Mouse (Mus musculus): ENCODE data around the gene Exosc10. TPM values are rescaled to one million over a fixed set of nuclear protein-coding genes. Genes with fewer than 3 reads are reported as not detected.
A peak's percentile ranks its signal among the peaks of the same experiment; 100 is the strongest.

Gene Exosc10
- polyA plus RNA-seq, 1 experiment from 2014 or later = 33.2 TPM

- H3K9ac ChIP-seq (replicated peaks; ENCODE audit: low read depth) = no peak overlapping the region
- DNase-seq (ENCODE audit: low spot score) (no peak), ATAC-seq (no peak)
- H3K27ac ChIP-seq (ENCODE audit: low read length) = no peak overlapping the region
- H3K4me1 ChIP-seq (ENCODE audit: insufficient read depth, low read depth, low read length) = peaks cover 2% of the 10 kb centered on the region; the same call in 1 of the 2 replicates
- no peak overlapping the region for H3K4me3 ChIP-seq (ENCODE audit: low read depth, low read length)
- no peaks in the 10 kb centered on the region for H3K27me3 ChIP-seq (replicated peaks; ENCODE audit: insufficient read depth, low read length)
- H3K4me2 ChIP-seq (replicated peaks; ENCODE audit: low read depth, low read length) = no peak overlapping the region
- H3K36me3 ChIP-seq (ENCODE audit: insufficient read depth, low read length) = peaks cover 41% of the 10 kb centered on the region
- H3K9me3 ChIP-seq (ENCODE audit: low read length) = no peaks in the 10 kb centered on the region
- TF ChIP-seq EP300 (IDR thresholded peaks at IDR 0.05) = no peak
- no peak for TF ChIP-seq CTCF (IDR thresholded peaks at IDR 0.05)
- 77% methylated on average over 4 of the region's 4 CpGs for WGBS
These were observed 64.3 kb downstream of the Exosc10 start for GRCm38 (mm10) chr4:148622485-148622884.

- peaks cover 37% of the 10 kb centered on the region for H3K36me3 ChIP-seq (ENCODE audit: insufficient read depth, low read length)
- no peak overlapping the region for H3K27ac ChIP-seq (ENCODE audit: low read length)
- H3K4me2 ChIP-seq (replicated peaks; ENCODE audit: low read depth, low read length) = no peak overlapping the region
- no peak for DNase-seq (ENCODE audit: low spot score)
- ATAC-seq = no peak
- no peaks in the 10 kb centered on the region for H3K9me3 ChIP-seq (ENCODE audit: low read length)
- no peak overlapping the region for H3K9ac ChIP-seq (replicated peaks; ENCODE audit: low read depth)
- peaks cover 2% of the 10 kb centered on the region; the same call in 1 of the 2 replicates for H3K4me1 ChIP-seq (ENCODE audit: insufficient read depth, low read depth, low read length)
- TF ChIP-seq CTCF (IDR thresholded peaks at IDR 0.05) = no peak
- TF ChIP-seq EP300 (IDR thresholded peaks at IDR 0.05) = no peak
- H3K4me3 ChIP-seq (ENCODE audit: low read depth, low read length) = no peak overlapping the region
- WGBS = 77% methylated on average over 4 of the region's 4 CpGs
- no peaks in the 10 kb centered on the region for H3K27me3 ChIP-seq (replicated peaks; ENCODE audit: insufficient read depth, low read length)
These were observed 65.4 kb downstream of the Exosc10 start for GRCm38 (mm10) chr4:148623609-148624008.

- Histone ChIP-seq H3K27ac (ENCODE audit: low read length) (no peak overlapping the region), H3K27me3 (replicated peaks; ENCODE audit: insufficient read depth, low read length) (no peaks in the 10 kb centered on the region), H3K9ac (replicated peaks; ENCODE audit: low read depth) (no peak overlapping the region), H3K36me3 (ENCODE audit: insufficient read depth, low read length) (peaks cover 24% of the 10 kb centered on the region; the same call in 1 of the 2 replicates), H3K9me3 (ENCODE audit: low read length) (no peaks in the 10 kb centered on the region), H3K4me2 (replicated peaks; ENCODE audit: low read depth, low read length) (peak overlapping the region; percentile 67; the same call in 1 of the 2 replicates), H3K4me1 (ENCODE audit: insufficient read depth, low read depth, low read length) (peaks cover 2% of the 10 kb centered on the region; the same call in 1 of the 2 replicates), H3K4me3 (ENCODE audit: low read depth, low read length) (no peak overlapping the region)
- TF ChIP-seq CTCF (IDR thresholded peaks at IDR 0.05) (peak; percentile 19; the same call in 1 of the 2 replicates), EP300 (IDR thresholded peaks at IDR 0.05) (no peak)
- DNase-seq (ENCODE audit: low spot score) (no peak), ATAC-seq (no peak)
- WGBS = 71% methylated on average over 10 of the region's 10 CpGs
These were observed 66.8 kb downstream of the Exosc10 start for GRCm38 (mm10) chr4:148625010-148625409.

GRCm38 (mm10) chr4:148625756-148626622 lies 67.8 kb downstream of the Exosc10 start:
- no peaks in the 10 kb centered on the region for H3K9me3 ChIP-seq (ENCODE audit: low read length)
- peaks cover 2% of the 10 kb centered on the region; the same call in 1 of the 2 replicates for H3K4me1 ChIP-seq (ENCODE audit: insufficient read depth, low read depth, low read length)
- WGBS = under 1% methylated on average over 57 of the region's 57 CpGs
- peak overlapping the region; percentile 99 for H3K27ac ChIP-seq (ENCODE audit: low read length)
- TF ChIP-seq CTCF (IDR thresholded peaks at IDR 0.05) = no peak
- no peak for TF ChIP-seq EP300 (IDR thresholded peaks at IDR 0.05)
- peaks cover 21% of the 10 kb centered on the region; the same call in 1 of the 2 replicates for H3K36me3 ChIP-seq (ENCODE audit: insufficient read depth, low read length)
- ATAC-seq = peak; percentile 67
- peak overlapping the region; percentile 89 for H3K4me3 ChIP-seq (ENCODE audit: low read depth, low read length)
- H3K27me3 ChIP-seq (replicated peaks; ENCODE audit: insufficient read depth, low read length) = no peaks in the 10 kb centered on the region
- peak overlapping the region; percentile 100 for H3K9ac ChIP-seq (replicated peaks; ENCODE audit: low read depth)
- peak; percentile 80 for DNase-seq (ENCODE audit: low spot score)
- H3K4me2 ChIP-seq (replicated peaks; ENCODE audit: low read depth, low read length) = peak overlapping the region; percentile 67

GRCm38 (mm10) chr4:148626623-148627185 lies 68.5 kb downstream of the Exosc10 start, which contains the start of gene Tardbp:
Tardbp (minus strand) TSS chr4:148627019.
- H3K9ac ChIP-seq (replicated peaks; ENCODE audit: low read depth) = peak within 1 kb of the TSS; percentile 100
- H3K4me2 ChIP-seq (replicated peaks; ENCODE audit: low read depth, low read length) = peak within 1 kb of the TSS; percentile 67
- 2% methylated on average over 51 of the region's 51 CpGs for WGBS
- H3K36me3 ChIP-seq (ENCODE audit: insufficient read depth, low read length) = peaks cover 15% of the 10 kb centered on the region; the same call in 1 of the 2 replicates
- TF ChIP-seq EP300 (IDR thresholded peaks at IDR 0.05) = peak; percentile 50; the same call in 1 of the 2 replicates
- peak; percentile 37; the same call in 1 of the 2 replicates for TF ChIP-seq CTCF (IDR thresholded peaks at IDR 0.05)
- peak within 1 kb of the TSS; percentile 89 for H3K4me3 ChIP-seq (ENCODE audit: low read depth, low read length)
- peak; percentile 97 for DNase-seq (ENCODE audit: low spot score)
- peaks cover 2% of the 10 kb centered on the region; the same call in 1 of the 2 replicates for H3K4me1 ChIP-seq (ENCODE audit: insufficient read depth, low read depth, low read length)
- ATAC-seq = peak; percentile 96
- no peaks in the 10 kb centered on the region for H3K27me3 ChIP-seq (replicated peaks; ENCODE audit: insufficient read depth, low read length)
- no peaks in the 10 kb centered on the region for H3K9me3 ChIP-seq (ENCODE audit: low read length)
- H3K27ac ChIP-seq (ENCODE audit: low read length) = peak within 1 kb of the TSS; percentile 99

GRCm38 (mm10) chr4:148627246-148627645 lies 69.0 kb downstream of the Exosc10 start:
- no peak for TF ChIP-seq EP300 (IDR thresholded peaks at IDR 0.05)
- TF ChIP-seq CTCF (IDR thresholded peaks at IDR 0.05) = no peak
- Histone ChIP-seq H3K4me2 (replicated peaks; ENCODE audit: low read depth, low read length) (peak overlapping the region; percentile 67), H3K4me1 (ENCODE audit: insufficient read depth, low read depth, low read length) (peaks cover 2% of the 10 kb centered on the region; the same call in 1 of the 2 replicates), H3K36me3 (ENCODE audit: insufficient read depth, low read length) (0 out of 2 replicates have a peak, but pooled peaks cover 10% of the 10 kb centered on the region), H3K27ac (ENCODE audit: low read length) (no peak overlapping the region), H3K4me3 (ENCODE audit: low read depth, low read length) (no peak overlapping the region), H3K9me3 (ENCODE audit: low read length) (no peaks in the 10 kb centered on the region), H3K27me3 (replicated peaks; ENCODE audit: insufficient read depth, low read length) (no peaks in the 10 kb centered on the region), H3K9ac (replicated peaks; ENCODE audit: low read depth) (no peak overlapping the region)
- 64% methylated on average over 3 of the region's 3 CpGs for WGBS
- ATAC-seq (peak; percentile 0; the same call in 1 of the 2 replicates), DNase-seq (ENCODE audit: low spot score) (no peak)

Other genes with a start within 250 kb of the Exosc10 start
- 11.4 and 11.5 TPM in 2 replicates for gene Ubiad1, start 113.7 kb upstream of the Exosc10 start, polyA plus RNA-seq (2015; fragmentation: Nextera tagmentation; extraction: Ambion mirVana)
- 11.1 and 15.8 TPM in 2 replicates for gene Mtor, start 109.8 kb upstream of the Exosc10 start, polyA plus RNA-seq (2015; fragmentation: Nextera tagmentation; extraction: Ambion mirVana)
- 0.38 and 0.60 TPM in 2 replicates for gene Angptl7, start 58.0 kb upstream of the Exosc10 start, polyA plus RNA-seq (2015; fragmentation: Nextera tagmentation; extraction: Ambion mirVana)
- gene Srm, start 33.1 kb downstream of the Exosc10 start, polyA plus RNA-seq (2015; fragmentation: Nextera tagmentation; extraction: Ambion mirVana) = 45.8 and 46.6 TPM in 2 replicates
- gene Masp2, start 44.1 kb downstream of the Exosc10 start, polyA plus RNA-seq (2015; fragmentation: Nextera tagmentation; extraction: Ambion mirVana) = 0.13 TPM in 1 of 2 replicates, not detected in the other
- gene Tardbp, start 68.6 kb downstream of the Exosc10 start, polyA plus RNA-seq (2015; fragmentation: Nextera tagmentation; extraction: Ambion mirVana) = 124 and 157 TPM in 2 replicates
- gene Gm572, start 84.9 kb downstream of the Exosc10 start, polyA plus RNA-seq (2015; fragmentation: Nextera tagmentation; extraction: Ambion mirVana) = not detected in 2 replicates
- 9.7 and 10.3 TPM in 2 replicates for gene Casz1, start 246.0 kb downstream of the Exosc10 start, polyA plus RNA-seq (2015; fragmentation: Nextera tagmentation; extraction: Ambion mirVana)

Data from lung, postnatal 0 days (tissue).